Mouse (Mus musculus): ENCODE data around the gene Kpna3. TPM values are rescaled to one million over a fixed set of nuclear protein-coding genes. Genes with fewer than 3 reads are reported as not detected.

Kpna3 gene
- polyA plus RNA-seq, 1 experiment from 2014 or later, result 40.2 TPM

DNA sequence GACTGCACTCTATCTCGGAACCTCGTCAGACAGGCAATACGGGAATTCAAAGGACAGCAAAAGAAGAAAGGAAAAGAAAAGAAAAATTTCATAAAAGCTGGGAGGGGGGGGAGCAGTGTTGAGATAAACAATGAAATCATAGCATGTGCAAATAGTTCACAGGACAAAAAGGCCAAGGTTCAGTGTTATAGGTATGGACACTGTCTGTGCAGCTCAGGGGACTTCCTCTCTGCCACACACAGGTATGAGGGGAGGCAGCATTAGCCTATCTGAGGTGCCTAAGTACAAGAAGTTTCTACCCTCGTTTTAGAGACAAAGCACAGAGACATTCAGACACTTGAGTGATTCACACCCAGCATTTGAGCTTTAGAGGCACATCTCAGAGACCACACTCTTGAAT is 118.5 kb downstream of the Kpna3 start:
- Histone ChIP-seq H3K4me1 (replicated peaks) (no peaks in the 10 kb centered on the region), H3K9me3 (replicated peaks) (peaks cover 10% of the 10 kb centered on the region), H3K36me3 (no peaks in the 10 kb centered on the region), H3K27ac (ENCODE audit: poor library complexity, severe bottlenecking) (no peak overlapping the region), H3K4me3 (no peak overlapping the region), H3K27me3 (replicated peaks) (no peaks in the 10 kb centered on the region), H3K4me2 (no peak overlapping the region), H3K9ac (no peak overlapping the region)
- ATAC-seq (ENCODE audit: insufficient number of reproducible peaks, low FRiP score), result no peak
- 74% methylated on average over 4 of the region's 4 CpGs for WGBS

- WGBS, result 87% methylated on average over 1 of the region's 1 CpGs
- H3K4me3 ChIP-seq, result no peak overlapping the region
- H3K9me3 ChIP-seq (replicated peaks), result peaks cover 10% of the 10 kb centered on the region
- H3K9ac ChIP-seq, result no peak overlapping the region
- H3K27ac ChIP-seq (ENCODE audit: poor library complexity, severe bottlenecking), result no peak overlapping the region
- H3K27me3 ChIP-seq (replicated peaks), result no peaks in the 10 kb centered on the region
- no peak overlapping the region for H3K4me2 ChIP-seq
- no peak for ATAC-seq (ENCODE audit: insufficient number of reproducible peaks, low FRiP score)
- no peaks in the 10 kb centered on the region for H3K4me1 ChIP-seq (replicated peaks)
- no peaks in the 10 kb centered on the region for H3K36me3 ChIP-seq
These were observed 118.9 kb downstream of the Kpna3 start for GRCm38 (mm10) chr14:61320765-61321164.

- Histone ChIP-seq H3K27ac (ENCODE audit: poor library complexity, severe bottlenecking) (no peak overlapping the region), H3K36me3 (no peaks in the 10 kb centered on the region), H3K9me3 (replicated peaks) (no peaks in the 10 kb centered on the region), H3K4me3 (no peak overlapping the region), H3K4me1 (replicated peaks) (no peaks in the 10 kb centered on the region), H3K4me2 (no peak overlapping the region), H3K9ac (no peak overlapping the region), H3K27me3 (replicated peaks) (no peaks in the 10 kb centered on the region)
- no peak; the same call in 1 of the 2 replicates for ATAC-seq (ENCODE audit: insufficient number of reproducible peaks, low FRiP score)
- 34% methylated on average over 4 of the region's 4 CpGs for WGBS
These were observed 122.8 kb downstream of the Kpna3 start for GRCm38 (mm10) chr14:61316861-61317260.

Other genes with a start within 250 kb of the Kpna3 start
- gene Sgcg, start 181.4 kb downstream of the Kpna3 start, polyA plus RNA-seq (2016; fragmentation: Nextera tagmentation; extraction: Ambion mirVana), result 6.6 and 6.7 TPM in 2 replicates
- gene Arl11, start 130.1 kb downstream of the Kpna3 start, polyA plus RNA-seq (2016; fragmentation: Nextera tagmentation; extraction: Ambion mirVana), result 0.37 and 0.89 TPM in 2 replicates
- gene Ebpl, start 79.4 kb downstream of the Kpna3 start, polyA plus RNA-seq (2016; fragmentation: Nextera tagmentation; extraction: Ambion mirVana), result 6.1 TPM in 2 replicates
- 21.9 and 25.3 TPM in 2 replicates for gene Spryd7, start 117.0 kb upstream of the Kpna3 start, polyA plus RNA-seq (2016; fragmentation: Nextera tagmentation; extraction: Ambion mirVana)
- 13.5 and 15.8 TPM in 2 replicates for gene Trim13, start 158.4 kb upstream of the Kpna3 start, polyA plus RNA-seq (2016; fragmentation: Nextera tagmentation; extraction: Ambion mirVana)
- gene Kcnrg, start 167.6 kb upstream of the Kpna3 start, polyA plus RNA-seq (2016; fragmentation: Nextera tagmentation; extraction: Ambion mirVana), result 0.40 and 0.55 TPM in 2 replicates